In genomic region chr2:119477571-119478396, GRCm38 (mm10) we compare ENCODE assay signal across 8 mouse cellular contexts. TPM values are rescaled to one million over a fixed set of nuclear protein-coding genes. Genes with fewer than 3 reads are reported as not detected.
DNase-seq lines count a peak whose midpoint lies in the region; ATAC-seq and TF ChIP-seq lines count a peak whose summit lies in the region.

Gene Ino80 (minus strand): TSS chr2:119477687.

- TF ChIP-seq CTCF in ES-Bruce4 (IDR thresholded peaks at IDR 0.05; ENCODE audit: low read depth, low read length): no peak
- no peak for TF ChIP-seq CTCF in liver, postnatal 0 days (IDR thresholded peaks at IDR 0.05; ENCODE audit: low read depth)

- WGBS in forebrain, embryonic 13.5 days: under 1% methylated on average over 58 of the region's 72 CpGs
- WGBS in large intestine, adult 2 months: under 1% methylated on average over 70 of the region's 72 CpGs
- 2% methylated on average over 46 of the region's 72 CpGs for whole genome bisulfite sequencing in liver, postnatal 0 days (ENCODE audit: insufficient replicate concordance)
- WGBS in neural tube, embryonic 14.5 days: 1% methylated on average over 60 of the region's 72 CpGs

- intact Hi-C loops in heart, postnatal 10 days (cut with DNase I): loop anchor here (5.0 kb wide), 1 partner anchor 120 kb away; no protein-coding TSS in a partner anchor

- peak; percentile 99 for DNase-seq in heart, postnatal 10 days
- DNase-seq in large intestine, adult 2 months (ENCODE audit: low read depth, low spot score): peak; percentile 100
- DNase-seq in liver, postnatal 0 days: peak; percentile 98
- peak; percentile 97 for DNase-seq in testis, postnatal 10 days (ENCODE audit: low spot score)

- peaks cover 2% of the 10 kb centered on the region for H3K4me1 ChIP-seq in ES-Bruce4 (ENCODE audit: control insufficient read depth, insufficient read depth, low read length)
- H3K4me1 ChIP-seq in forebrain, embryonic 13.5 days: peaks cover 30% of the 10 kb centered on the region
- peaks cover 10% of the 10 kb centered on the region; the same call in 1 of the 2 replicates for H3K4me1 ChIP-seq in liver, postnatal 0 days (ENCODE audit: insufficient read depth)
- H3K4me1 ChIP-seq in neural tube, embryonic 14.5 days (ENCODE audit: control insufficient read depth, insufficient read depth, low read length): peaks cover 12% of the 10 kb centered on the region; the same call in 1 of the 2 replicates

- peak; percentile 56; the same call in 1 of the 2 replicates for TF ChIP-seq EP300 in ES-Bruce4 (IDR thresholded peaks at IDR 0.05; ENCODE audit: insufficient read depth, low read depth, low read length)
- peak; percentile 79 for TF ChIP-seq EP300 in liver, postnatal 0 days (IDR thresholded peaks at IDR 0.05; ENCODE audit: low read depth)

- peaks cover 2% of the 10 kb centered on the region; the same call in 1 of the 2 replicates for H3K27me3 ChIP-seq in ES-Bruce4 (ENCODE audit: control insufficient read depth, insufficient read depth, low read length, poor library complexity, severe bottlenecking)
- H3K27me3 ChIP-seq in forebrain, embryonic 13.5 days: no peaks in the 10 kb centered on the region
- H3K27me3 ChIP-seq in liver, postnatal 0 days (ENCODE audit: insufficient read depth, low read length): no peaks in the 10 kb centered on the region
- no peaks in the 10 kb centered on the region for H3K27me3 ChIP-seq in neural tube, embryonic 14.5 days (ENCODE audit: control insufficient read depth, insufficient read depth, low read length)

- no peaks in the 10 kb centered on the region for H3K9me3 ChIP-seq in ES-Bruce4 (replicated peaks; ENCODE audit: control insufficient read depth, insufficient read depth, low read length, poor library complexity, severe bottlenecking)
- H3K9me3 ChIP-seq in forebrain, embryonic 13.5 days (replicated peaks): no peaks in the 10 kb centered on the region
- H3K9me3 ChIP-seq in liver, postnatal 0 days (ENCODE audit: low read length): no peaks in the 10 kb centered on the region
- no peaks in the 10 kb centered on the region for H3K9me3 ChIP-seq in neural tube, embryonic 14.5 days (ENCODE audit: control insufficient read depth, low read length)

- peak within 1 kb of the TSS; percentile 85 for H3K27ac ChIP-seq in ES-Bruce4 (ENCODE audit: insufficient read depth, low read length)
- peak within 1 kb of the TSS; percentile 97 for H3K27ac ChIP-seq in forebrain, embryonic 13.5 days
- H3K27ac ChIP-seq in liver, postnatal 0 days (ENCODE audit: low read depth): peak within 1 kb of the TSS; percentile 100
- H3K27ac ChIP-seq in neural tube, embryonic 14.5 days (ENCODE audit: low read depth, low read length): peak within 1 kb of the TSS; percentile 98

- peaks cover 4% of the 10 kb centered on the region for H3K36me3 ChIP-seq in ES-Bruce4 (ENCODE audit: control insufficient read depth, insufficient read depth, low read length, poor library complexity, severe bottlenecking)
- no peaks in the 10 kb centered on the region for H3K36me3 ChIP-seq in forebrain, embryonic 13.5 days (ENCODE audit: poor library complexity, severe bottlenecking)
- no peaks in the 10 kb centered on the region for H3K36me3 ChIP-seq in liver, postnatal 0 days (replicated peaks; ENCODE audit: insufficient read depth, low read length)
- H3K36me3 ChIP-seq in neural tube, embryonic 14.5 days (ENCODE audit: control insufficient read depth, insufficient read depth, low read length): no peaks in the 10 kb centered on the region

- peak; percentile 96 for TF ChIP-seq POLR2A in ES-Bruce4 (IDR thresholded peaks at IDR 0.05; ENCODE audit: insufficient read depth, low read length)

- peak within 1 kb of the TSS; percentile 89 for H3K4me3 ChIP-seq in ES-Bruce4 (ENCODE audit: low read depth, low read length)
- H3K4me3 ChIP-seq in forebrain, embryonic 13.5 days: peak within 1 kb of the TSS; percentile 92
- H3K4me3 ChIP-seq in liver, postnatal 0 days (ENCODE audit: low read depth, low read length): peak within 1 kb of the TSS; percentile 82
- peak within 1 kb of the TSS; percentile 92 for H3K4me3 ChIP-seq in neural tube, embryonic 14.5 days (ENCODE audit: low read depth, low read length)

- peak within 1 kb of the TSS; percentile 98 for H3K9ac ChIP-seq in ES-Bruce4 (ENCODE audit: low read depth, poor library complexity, severe bottlenecking)
- H3K9ac ChIP-seq in forebrain, embryonic 13.5 days: peak within 1 kb of the TSS; percentile 96
- peak within 1 kb of the TSS; percentile 98 for H3K9ac ChIP-seq in liver, postnatal 0 days (replicated peaks)
- H3K9ac ChIP-seq in neural tube, embryonic 14.5 days (replicated peaks; ENCODE audit: low read depth, low read length): peak within 1 kb of the TSS; percentile 95

- H3K4me2 ChIP-seq in forebrain, embryonic 13.5 days: peak within 1 kb of the TSS; percentile 77
- H3K4me2 ChIP-seq in liver, postnatal 0 days (ENCODE audit: low read depth, low read length): peak within 1 kb of the TSS; percentile 91
- H3K4me2 ChIP-seq in neural tube, embryonic 14.5 days (ENCODE audit: low read depth, low read length): peak within 1 kb of the TSS; percentile 78

- peak; percentile 96 for ATAC-seq in cerebellum, adult (ENCODE audit: insufficient number of reproducible peaks, low FRiP score, low TSS enrichment)
- peak; percentile 98 for ATAC-seq in forebrain, embryonic 13.5 days
- ATAC-seq in liver, postnatal 0 days: peak; percentile 92
- peak; percentile 96 for ATAC-seq in neural tube, embryonic 14.5 days (ENCODE audit: low read depth)

RNA-seq across cellular contexts. Expression of gene Ino80, which starts in this region (rescaled TPM):
- polyA plus RNA-seq in ES-Bruce4 (2011; ENCODE audit: insufficient read depth, insufficient read length, low read depth, missing spikeins): 27.8 and 28.0 TPM in 2 replicates
- 4.1 and 4.6 TPM in 2 replicates for polyA plus RNA-seq in forebrain, embryonic 13.5 days (2015; fragmentation: Nextera tagmentation; extraction: Ambion mirVana)
- total RNA-seq in heart, postnatal 10 days (2021): 10 to 100 TPM; 13.7 to 14.7 TPM
- polyA plus RNA-seq in large intestine, adult 2 months (2012; rRNA removed): 6.9 and 8.4 TPM in 2 replicates
- polyA plus RNA-seq in liver, postnatal 0 days (2015; fragmentation: Nextera tagmentation; extraction: Ambion mirVana): 0.97 and 1.0 TPM in 2 replicates
- polyA plus RNA-seq in neural tube, embryonic 14.5 days (2014; fragmentation: Nextera tagmentation; extraction: Ambion mirVana): 5.0 and 5.9 TPM in 2 replicates

Comparison
In these comparisons a context has a peak if more than half of its experiments do, and no peak if none do; other contexts are left out.
1. Peak in every context shown above with its lines: DNase-seq, ATAC-seq, H3K4me3 ChIP-seq and H3K27ac ChIP-seq.